Mouse (Mus musculus) gastrocnemius, postnatal 36 days (tissue): ENCODE data around the gene Tex30. TPM values are rescaled to one million over a fixed set of nuclear protein-coding genes. Genes with fewer than 3 reads are reported as not detected.

Source experiments
- DNase-seq, 2 experiments: peaks; one replicate each; pipeline ENCODE4 v3.0.0; 2022
- intact Hi-C: fragments of 180-260 bp; cut with DNase I; formaldehyde crosslinking; loops from one replicate; pipeline ENCODE4 v1.15.1; 2025
- long read RNA-seq, 2 experiments: library from polyadenylated mRNA; stranded (forward); transcript quantifications; one replicate each; pipeline ENCODE4 v2.0.0; 2021
- total RNA-seq, 2 experiments: library from RNA; stranded (reverse); gene quantifications; 2 replicates each; pipeline ENCODE4 v1.2.3; 2021

The Tex30 gene
- total RNA-seq = 1 to 10 TPM; 3.4 to 4.7 TPM
- long read RNA-seq, experiment 1, partial matches to known transcripts = 0 of 5 reads
- long read RNA-seq, experiment 1, other reads (novel, unspliced or antisense) = 2 of 5 reads
- long read RNA-seq, experiment 2, partial matches to known transcripts = 0 of 4 reads
- long read RNA-seq, experiment 2, other reads (novel, unspliced or antisense) = 1 of 4 reads

GRCm38 (mm10) chr1:44102259-44102717 lies at the start of gene Tex30:
Tex30 (minus strand) TSS chr1:44102441.
- intact Hi-C loops = loop anchor here (5.0 kb wide), 1 partner anchor 45 kb away; the partner anchor contains the start of gene Ercc5
- peak; percentile 84 to 90 for DNase-seq

- DNase-seq = no peak
- intact Hi-C loops = loop anchor here (5.0 kb wide), 1 partner anchor 46 kb away; the partner anchor contains the start of gene Tex30
These were observed 46.5 kb upstream of the Tex30 start for GRCm38 (mm10) chr1:44148706-44149105.

GRCm38 (mm10) chr1:44147563-44148381 lies 45.5 kb upstream of the Tex30 start, which contains the start of gene Ercc5:
Ercc5 (plus strand) TSS chr1:44147744.
- intact Hi-C loops = loop anchor here (5.0 kb wide), 1 partner anchor 45 kb away; the partner anchor contains the start of gene Tex30
- DNase-seq = peak; percentile 75 to 79

- intact Hi-C loops = no loop called here
- no peak for DNase-seq
These were observed 40.5 kb upstream of the Tex30 start for GRCm38 (mm10) chr1:44142747-44143146.

- intact Hi-C loops = no loop called here
These were observed 38.0 kb upstream of the Tex30 start for GRCm38 (mm10) chr1:44140232-44140631.

GRCm38 (mm10) chr1:44129929-44130581 lies 27.8 kb upstream of the Tex30 start:
- intact Hi-C loops = no loop called here
- DNase-seq = no peak

More at GRCm38 (mm10) chr1:44140232-44140631, 38.0 kb upstream of the Tex30 start:
- no peak for DNase-seq

GRCm38 (mm10) chr1:44125590-44125989 lies 23.3 kb upstream of the Tex30 start:
- DNase-seq = no peak
- intact Hi-C loops = no loop called here

GRCm38 (mm10) chr1:44122256-44122655 lies 20.0 kb upstream of the Tex30 start:
- no peak for DNase-seq
- intact Hi-C loops = no loop called here

- no peak for DNase-seq
- intact Hi-C loops = no loop called here
These were observed 17.8 kb upstream of the Tex30 start for GRCm38 (mm10) chr1:44120074-44120406.

GRCm38 (mm10) chr1:44119201-44120073 lies 17.2 kb upstream of the Tex30 start:
- DNase-seq = peak; percentile 65 to 78
- intact Hi-C loops = no loop called here

GRCm38 (mm10) chr1:44118239-44119054 lies 16.2 kb upstream of the Tex30 start, which contains the start of the genes Kdelc1 and Bivm:
Kdelc1 (minus strand) TSS chr1:44118808.
Bivm (plus strand) TSS chr1:44118957.
- intact Hi-C loops = no loop called here
- peak; percentile 67 to 82 for DNase-seq

GRCm38 (mm10) chr1:44117571-44117970 lies 15.3 kb upstream of the Tex30 start:
- DNase-seq = no peak
- intact Hi-C loops = no loop called here

GRCm38 (mm10) chr1:44102939-44103338 lies 698 bp upstream of the Tex30 start:
- intact Hi-C loops = loop anchor here (5.0 kb wide), 1 partner anchor 44 kb away; the partner anchor contains the start of gene Ercc5
- no peak for DNase-seq

- intact Hi-C loops = loop anchor here (5.0 kb wide), 1 partner anchor 46 kb away; the partner anchor contains the start of gene Ercc5
- DNase-seq = no peak
These were observed 604 bp downstream of the Tex30 start for GRCm38 (mm10) chr1:44101448-44102225.

GRCm38 (mm10) chr1:44064625-44065024 lies 37.6 kb downstream of the Tex30 start:
- intact Hi-C loops = loop anchor here (2.0 to 5.0 kb wide), 2 partner anchors 162 to 302 kb away; no protein-coding TSS in a partner anchor
- DNase-seq = peak in 1 of 2 experiments; percentile 24

- intact Hi-C loops = loop anchor here (5.0 kb wide), 1 partner anchor 301 kb away; no protein-coding TSS in a partner anchor
- DNase-seq = no peak
These were observed 38.8 kb downstream of the Tex30 start for GRCm38 (mm10) chr1:44063439-44063838.

- intact Hi-C loops = loop anchor here (5.0 kb wide), 1 partner anchor 300 kb away; no protein-coding TSS in a partner anchor
These were observed 40.4 kb downstream of the Tex30 start, which contains the start of gene Gm8251 for GRCm38 (mm10) chr1:44061836-44062235. Gm8251 (minus strand) TSS chr1:44061936.

GRCm38 (mm10) chr1:44057805-44058204 lies 44.4 kb downstream of the Tex30 start:
- intact Hi-C loops = no loop called here
- DNase-seq = no peak

More at GRCm38 (mm10) chr1:44061836-44062235, 40.4 kb downstream of the Tex30 start, which contains the start of gene Gm8251:
- DNase-seq = no peak
